Mouse (Mus musculus): ENCODE results near the gene Ccpg1.

Ccpg1 gene

DNA sequence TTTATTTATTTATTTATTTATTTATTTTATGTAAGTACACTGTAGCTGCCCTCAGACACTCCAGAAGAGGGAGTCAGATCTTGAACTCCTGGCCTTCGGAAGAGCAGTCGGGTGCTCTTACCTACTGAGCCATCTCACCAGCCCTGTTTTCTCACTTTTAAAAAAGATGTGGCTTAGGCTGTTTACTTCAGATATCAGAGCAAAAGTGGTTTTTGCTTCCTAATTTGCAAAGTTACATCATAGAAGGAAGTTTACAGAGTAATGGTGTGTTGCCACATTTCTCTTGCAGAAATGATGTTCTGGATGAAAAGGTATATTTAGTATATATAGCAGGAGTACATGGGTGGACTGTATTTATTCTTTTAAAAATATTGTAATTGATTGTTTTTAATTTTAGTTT lies 6.2 kb downstream of the Ccpg1 start:
- ATAC-seq (ENCODE audit: insufficient number of reproducible peaks, low FRiP score, low TSS enrichment), result no peak

DNA sequence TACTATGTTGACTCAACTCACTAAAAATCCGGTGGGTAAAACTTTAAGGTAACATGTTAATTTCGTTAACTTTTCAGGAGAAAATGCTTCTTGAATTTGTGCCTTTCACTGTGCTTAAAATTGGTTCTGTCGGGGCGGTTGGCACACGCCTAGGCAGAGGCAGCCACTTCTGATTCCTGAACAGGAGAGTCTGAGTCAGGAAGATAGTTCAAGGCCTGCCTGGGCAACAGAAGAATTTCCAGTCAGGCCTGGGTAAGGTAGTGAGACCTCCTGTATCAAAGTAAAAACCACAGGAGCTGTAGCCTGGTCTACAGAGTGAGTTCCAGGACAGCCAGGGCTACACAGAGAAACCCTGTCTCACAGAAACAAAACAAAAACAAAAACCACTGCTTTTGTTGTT lies 7.3 kb downstream of the Ccpg1 start:
- no peak for ATAC-seq (ENCODE audit: insufficient number of reproducible peaks, low FRiP score, low TSS enrichment)

DNA sequence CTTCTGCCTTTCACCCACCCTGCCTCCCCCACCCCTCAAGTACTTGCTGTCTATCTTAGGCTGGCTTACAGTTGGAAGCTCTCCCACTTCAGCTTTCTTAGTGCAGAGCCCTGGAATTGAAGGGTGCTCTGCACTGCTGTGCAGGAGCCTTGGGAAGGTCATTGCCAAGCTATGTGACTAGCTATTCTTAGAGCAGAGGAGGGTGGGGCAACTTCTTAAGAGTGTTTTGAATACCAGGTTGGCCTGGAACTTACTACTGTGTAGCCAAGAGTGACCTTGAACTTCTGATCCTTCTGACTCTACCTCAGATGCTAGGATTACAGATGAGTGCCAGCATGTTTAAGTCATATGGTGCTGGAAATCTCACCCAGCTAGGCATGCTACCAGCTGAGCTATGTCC lies 10.9 kb downstream of the Ccpg1 start:
- no peak for ATAC-seq (ENCODE audit: insufficient number of reproducible peaks, low FRiP score, low TSS enrichment)

DNA sequence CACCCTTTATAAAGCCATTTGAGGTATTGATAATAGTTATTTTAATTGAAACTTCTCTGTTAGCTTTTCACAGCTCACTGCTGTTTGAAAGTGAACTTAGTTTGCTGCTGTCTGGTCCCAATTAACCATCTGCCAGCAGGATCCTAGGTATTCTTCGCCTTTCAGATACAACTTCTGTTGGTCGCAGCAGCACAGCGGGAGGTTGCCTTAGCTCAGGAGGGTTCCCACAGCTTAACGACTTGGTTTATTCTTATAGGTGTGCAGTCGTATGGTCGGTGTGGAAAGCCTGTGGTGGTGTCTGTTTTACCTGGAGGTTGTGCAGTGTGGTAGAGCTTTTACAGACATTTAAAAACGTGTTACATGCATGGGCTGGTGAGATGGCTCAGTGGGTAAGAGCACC lies 11.6 kb downstream of the Ccpg1 start:
- ATAC-seq (ENCODE audit: insufficient number of reproducible peaks, low FRiP score, low TSS enrichment), result no peak

DNA sequence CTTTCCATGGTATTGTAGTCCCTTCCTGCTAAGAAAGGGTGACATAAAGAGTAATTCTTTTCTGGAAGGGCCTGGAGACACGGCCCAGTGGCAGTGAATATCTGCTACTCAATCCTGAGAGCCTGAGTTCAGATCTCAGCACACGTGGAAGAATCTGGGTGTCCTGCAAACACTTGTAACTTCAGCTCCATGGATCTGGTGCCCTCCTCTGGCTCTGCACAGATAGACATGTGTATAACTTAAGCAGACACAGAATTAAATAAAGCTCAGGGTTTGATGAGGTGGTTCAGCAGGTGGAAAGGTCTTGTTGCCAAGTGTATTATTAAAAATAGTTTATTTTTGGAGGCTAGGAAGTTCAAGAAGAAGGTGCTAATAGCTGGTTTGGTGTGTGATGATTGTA lies 15.3 kb downstream of the Ccpg1 start:
- ATAC-seq (ENCODE audit: insufficient number of reproducible peaks, low FRiP score, low TSS enrichment), result no peak

DNA sequence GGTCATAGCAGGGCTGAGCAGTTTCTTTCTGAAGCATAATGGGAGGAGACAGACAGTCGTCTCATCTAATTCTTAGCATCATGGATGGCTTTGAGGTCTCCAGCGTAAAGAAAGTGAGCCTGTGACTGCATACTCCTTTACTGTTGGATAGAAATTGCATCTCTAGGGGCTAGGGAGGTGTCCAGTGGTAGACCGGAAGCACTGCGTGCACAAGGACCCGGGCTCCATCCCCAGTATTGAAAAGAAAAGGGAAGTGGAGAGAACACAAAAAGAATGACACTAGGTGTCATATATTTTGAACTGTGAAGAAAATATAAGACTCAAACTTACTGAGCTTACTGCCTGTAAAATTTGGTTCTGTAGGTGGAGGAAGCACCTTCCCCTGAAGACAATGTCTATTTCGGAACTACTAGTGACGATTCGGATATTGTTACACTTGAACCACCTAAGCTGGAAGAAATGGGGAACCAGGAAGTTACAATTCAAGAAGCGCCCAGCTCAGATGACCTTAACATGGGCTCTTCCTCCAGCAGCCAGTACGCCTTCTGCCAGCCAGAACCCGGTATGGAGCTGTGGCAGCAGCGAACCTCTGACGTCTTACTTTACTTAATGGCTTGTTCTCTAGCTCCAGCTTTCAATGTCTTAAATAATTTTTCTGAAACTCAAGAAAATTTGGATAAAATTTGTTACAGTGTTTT lies 16.2 kb downstream of the Ccpg1 start:
- ATAC-seq (ENCODE audit: insufficient number of reproducible peaks, low FRiP score, low TSS enrichment), result no peak

DNA sequence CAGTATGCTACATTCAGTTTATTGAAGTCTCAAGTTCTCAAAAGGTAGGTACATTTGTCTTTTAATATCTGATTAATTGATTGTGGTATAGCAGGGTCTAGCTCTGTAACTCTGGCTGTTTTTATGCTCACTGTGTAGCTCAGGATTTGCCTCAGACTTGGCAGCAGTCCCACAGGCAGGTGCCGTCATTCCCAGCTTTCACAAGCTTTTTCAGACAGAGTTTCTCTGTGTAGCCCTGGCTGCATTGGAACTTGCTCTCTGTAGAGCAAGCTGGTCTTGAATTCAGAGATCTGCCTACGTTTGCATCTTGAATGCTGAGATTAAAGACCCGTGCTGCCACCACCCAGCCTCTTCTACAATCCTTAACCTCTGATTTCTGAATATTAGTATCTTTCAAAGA lies 16.9 kb downstream of the Ccpg1 start:
- ATAC-seq (ENCODE audit: insufficient number of reproducible peaks, low FRiP score, low TSS enrichment), result no peak

DNA sequence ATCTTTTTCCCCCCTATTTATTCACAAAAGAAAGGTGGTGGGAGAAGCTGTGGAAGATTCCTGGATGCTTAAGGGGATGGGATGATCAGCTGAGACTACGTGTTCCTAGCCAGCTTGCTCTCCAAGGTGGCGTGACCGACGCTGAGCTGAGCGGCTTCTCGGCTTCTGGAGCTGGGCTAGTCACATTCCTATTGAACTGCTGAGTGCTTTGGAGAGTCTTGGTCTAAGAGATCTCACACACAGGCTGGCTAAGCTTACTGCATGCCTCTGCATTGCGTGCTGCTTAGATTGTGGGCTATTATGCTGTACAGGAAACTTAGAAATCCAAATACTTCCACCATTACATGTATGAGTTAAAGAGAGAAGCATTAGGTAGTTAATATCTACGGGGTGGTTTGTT lies 18.8 kb downstream of the Ccpg1 start:
- ATAC-seq (ENCODE audit: insufficient number of reproducible peaks, low FRiP score, low TSS enrichment), result no peak

DNA sequence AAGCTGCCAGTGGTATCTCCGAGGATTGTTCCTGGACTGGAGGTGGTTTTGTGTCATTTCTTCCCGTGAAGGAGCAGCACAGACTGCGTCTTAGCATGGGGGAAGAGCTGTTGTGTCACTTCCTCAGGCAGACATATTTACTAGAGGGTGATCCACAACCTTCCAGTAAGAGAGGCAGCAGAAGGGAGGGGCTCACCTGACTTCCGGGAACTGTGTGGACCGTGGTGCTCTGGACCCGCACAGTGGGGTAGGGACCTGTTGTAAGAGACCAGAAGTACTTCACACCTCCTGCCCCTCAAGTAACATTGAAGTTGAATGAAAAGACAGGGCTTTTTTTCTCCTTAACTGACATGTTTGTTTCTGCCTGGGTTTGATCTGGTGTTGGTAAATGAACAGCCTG lies 19.9 kb downstream of the Ccpg1 start:
- no peak for ATAC-seq (ENCODE audit: insufficient number of reproducible peaks, low FRiP score, low TSS enrichment)

DNA sequence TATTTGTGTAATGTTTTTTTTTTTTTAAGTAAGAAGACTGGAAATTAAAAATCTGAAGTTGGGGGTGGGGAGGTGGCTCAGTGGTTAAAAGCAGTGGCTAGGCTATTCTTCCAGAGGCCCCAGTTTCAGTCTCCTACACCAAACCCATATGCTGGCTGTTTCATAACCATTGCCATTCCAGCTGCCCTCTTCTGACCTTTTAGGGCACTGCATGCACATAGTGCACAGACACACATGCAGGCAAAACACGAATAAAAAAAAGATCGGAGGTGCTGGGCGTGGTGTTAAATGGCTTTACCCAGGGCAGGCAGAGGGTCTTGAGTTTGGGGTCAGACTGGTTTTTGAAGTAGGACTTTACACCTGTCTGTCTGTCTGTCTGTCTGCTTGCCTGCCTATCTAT lies 20.9 kb downstream of the Ccpg1 start:
- ATAC-seq (ENCODE audit: insufficient number of reproducible peaks, low FRiP score, low TSS enrichment), result no peak

DNA sequence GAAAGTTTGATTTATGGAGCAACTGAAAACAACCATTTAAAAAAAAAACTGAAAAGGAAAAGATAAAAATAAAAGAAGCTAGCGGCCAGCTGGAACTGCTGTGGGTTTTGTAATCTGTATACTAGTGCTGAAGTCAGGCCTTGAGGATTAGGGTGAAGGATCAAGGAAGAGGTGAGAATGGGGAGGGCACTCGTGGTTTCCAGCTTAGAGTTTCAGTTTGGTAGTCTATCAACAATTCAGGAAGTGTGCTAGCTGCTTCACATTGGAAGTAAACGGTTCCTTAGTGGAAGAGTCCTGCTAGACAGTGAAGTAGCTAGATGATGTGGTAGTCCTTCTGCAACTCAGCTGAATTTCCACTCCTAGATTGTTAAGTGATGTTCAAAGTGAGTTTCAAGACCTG lies 23.2 kb downstream of the Ccpg1 start:
- no peak for ATAC-seq (ENCODE audit: insufficient number of reproducible peaks, low FRiP score, low TSS enrichment)

DNA sequence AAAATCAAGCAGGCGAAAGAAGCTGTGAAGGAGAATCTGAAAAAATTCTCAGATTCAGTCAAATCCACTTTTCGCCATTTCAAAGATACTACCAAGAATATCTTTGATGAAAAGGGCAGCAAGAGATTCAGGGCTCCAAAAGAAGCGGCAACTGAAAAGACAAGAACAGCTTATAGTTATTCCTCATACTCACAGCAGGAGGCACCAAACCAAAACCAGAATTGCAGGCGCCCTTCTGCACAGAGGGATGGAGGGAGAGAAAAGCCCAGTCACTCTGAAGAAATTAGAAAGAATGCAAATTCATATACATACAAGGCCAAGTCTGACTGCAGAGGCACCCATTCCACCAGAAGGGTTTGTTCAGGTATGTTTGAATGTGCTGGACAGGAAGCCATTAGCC lies 27.4 kb downstream of the Ccpg1 start:
- no peak for ATAC-seq (ENCODE audit: insufficient number of reproducible peaks, low FRiP score, low TSS enrichment)

DNA sequence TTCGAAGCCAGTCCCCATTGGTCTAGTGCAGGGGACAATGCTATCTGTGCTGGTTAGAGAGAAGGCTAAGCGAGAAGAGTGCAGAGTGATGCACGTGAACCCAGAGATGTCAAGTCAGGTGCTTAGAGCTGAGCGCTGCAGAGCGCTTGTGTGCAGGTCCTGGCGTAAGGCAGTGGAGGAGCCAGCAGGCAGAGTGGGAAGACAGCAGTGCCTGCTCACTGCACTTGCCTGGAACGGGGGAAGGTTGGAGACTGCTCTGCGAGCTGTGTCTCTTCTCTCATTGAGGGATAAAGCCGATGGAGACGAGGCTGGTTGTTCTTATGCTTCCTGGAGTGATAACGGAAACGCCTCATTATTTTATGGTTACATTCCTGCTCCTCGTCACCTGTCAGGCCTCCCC lies 29.5 kb downstream of the Ccpg1 start:
- no peak for ATAC-seq (ENCODE audit: insufficient number of reproducible peaks, low FRiP score, low TSS enrichment)

DNA sequence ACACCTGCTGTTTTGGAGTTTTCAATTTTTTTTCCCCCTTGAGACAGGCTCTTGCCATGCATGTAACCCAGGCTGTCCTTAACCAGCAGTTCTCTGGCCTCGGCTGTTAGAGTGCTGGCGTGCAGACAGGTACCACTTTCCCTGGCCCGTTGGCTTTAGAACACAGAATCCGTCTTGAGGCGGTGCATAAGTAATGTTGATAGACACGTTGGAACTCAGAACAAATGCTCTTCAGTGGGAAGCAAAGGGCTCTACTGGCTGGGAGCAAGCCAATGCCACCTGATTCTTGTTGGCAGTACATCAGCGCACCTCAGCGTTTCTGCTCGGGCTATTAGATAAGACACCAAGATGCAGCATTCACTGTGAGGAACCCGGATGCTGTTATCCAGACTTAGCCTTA lies 34.6 kb downstream of the Ccpg1 start:
- ATAC-seq (ENCODE audit: insufficient number of reproducible peaks, low FRiP score, low TSS enrichment), result no peak; the same call in 1 of the 2 replicates

DNA sequence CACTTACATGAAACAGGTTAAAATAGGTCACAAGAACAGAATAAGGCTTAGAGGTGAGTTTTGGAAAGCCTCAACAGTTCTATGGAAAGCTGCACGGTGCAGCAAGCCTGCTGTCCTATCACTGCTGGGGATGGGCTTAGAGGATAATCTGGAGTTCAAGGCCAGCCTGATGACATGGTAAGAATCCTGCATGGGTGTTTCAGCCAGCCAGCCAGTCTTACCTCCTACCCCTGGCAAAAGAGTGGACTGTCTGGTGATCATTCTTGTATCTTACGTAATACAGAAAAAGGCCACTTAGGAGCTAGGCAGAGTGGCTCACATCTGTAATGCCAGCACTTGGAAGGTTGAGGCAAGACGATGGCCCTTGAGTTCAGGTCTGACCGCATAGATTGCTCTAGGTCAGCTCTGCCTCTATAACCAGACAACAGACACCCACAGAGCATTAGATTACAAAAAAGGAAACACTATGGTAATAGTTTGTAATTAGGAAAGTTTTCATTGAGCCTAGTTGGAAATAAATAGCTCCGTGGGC lies 35.4 kb downstream of the Ccpg1 start:
- no peak for ATAC-seq (ENCODE audit: insufficient number of reproducible peaks, low FRiP score, low TSS enrichment)

DNA sequence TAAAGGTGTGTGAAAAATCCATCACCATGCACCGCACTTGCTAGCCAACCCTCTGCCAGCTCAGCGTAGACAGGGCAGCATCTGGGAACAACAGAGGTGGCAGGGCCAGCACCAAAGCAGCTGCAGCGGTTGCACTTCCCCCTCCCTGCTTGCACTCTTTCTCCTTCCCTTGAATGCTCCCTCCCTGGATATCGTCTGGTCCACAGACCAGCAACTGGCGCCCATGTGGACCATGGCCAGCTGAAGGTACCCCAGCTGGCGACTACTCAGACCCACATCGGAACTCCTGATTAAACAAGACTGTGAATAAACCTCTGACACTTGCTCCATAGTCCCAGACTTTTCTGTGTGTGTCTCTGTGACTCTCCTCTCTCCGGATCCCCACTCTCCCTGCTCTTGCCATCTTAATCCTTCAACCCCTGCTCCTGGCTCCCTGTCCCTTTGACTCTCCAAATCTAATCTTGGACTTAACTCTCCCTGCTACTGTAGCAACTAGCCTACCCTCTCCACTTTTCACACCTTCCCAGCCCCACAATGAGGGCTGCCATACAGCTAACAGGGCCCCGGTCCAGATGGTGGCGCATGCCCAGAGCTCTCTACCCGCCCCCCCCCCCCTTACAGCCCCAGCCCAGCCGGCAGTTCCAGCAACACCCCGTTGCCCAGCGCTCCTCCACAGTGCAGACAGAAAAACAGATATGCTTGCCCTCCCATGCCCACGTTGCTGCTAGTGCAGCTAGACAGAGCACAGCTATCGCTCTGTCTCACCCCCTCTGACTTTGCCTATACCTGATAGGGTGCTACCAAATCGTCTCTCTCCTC lies 40.8 kb downstream of the Ccpg1 start:
- ATAC-seq (ENCODE audit: insufficient number of reproducible peaks, low FRiP score, low TSS enrichment), result 0 out of 2 replicates have a peak, but pooled peaks have one; percentile 26

DNA sequence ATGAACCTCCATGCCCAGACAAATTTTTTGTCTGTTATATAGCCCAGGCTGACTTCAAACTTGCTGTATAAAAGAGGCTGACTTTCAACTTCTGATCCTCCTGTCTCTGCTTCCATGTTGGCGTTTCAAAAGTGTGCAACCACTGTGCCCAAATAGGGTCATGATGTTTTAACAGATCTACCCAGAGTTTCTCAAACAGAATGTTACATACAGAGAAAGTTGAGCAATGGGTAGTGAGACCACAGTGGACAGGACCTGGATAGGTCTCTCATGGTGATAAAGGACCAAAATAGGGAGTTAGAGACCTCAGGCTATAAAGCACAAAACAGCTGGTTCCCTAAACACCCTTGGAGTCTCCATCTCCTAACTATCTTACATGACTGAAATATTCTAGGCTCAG lies 45.2 kb downstream of the Ccpg1 start:
- no peak for ATAC-seq (ENCODE audit: insufficient number of reproducible peaks, low FRiP score, low TSS enrichment)

DNA sequence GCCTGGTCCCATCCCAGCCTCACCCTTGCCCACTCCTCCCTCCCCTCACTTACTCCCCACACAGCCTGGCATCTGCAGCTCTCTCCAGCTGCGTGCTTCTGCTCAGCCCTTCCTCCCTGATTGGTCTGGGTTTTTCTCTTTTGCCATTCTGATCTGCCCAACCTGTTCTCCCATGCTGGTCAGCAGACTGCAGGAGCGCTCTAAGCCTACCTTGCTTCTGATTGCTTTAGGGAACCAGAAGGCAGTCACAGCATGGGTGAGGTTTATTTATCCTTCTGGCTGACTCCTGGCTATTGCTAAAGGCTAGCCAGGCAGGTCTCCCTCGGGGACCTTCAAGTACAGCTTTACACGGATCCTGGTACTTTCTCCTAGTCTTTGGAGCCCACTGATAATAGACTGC lies 46.2 kb downstream of the Ccpg1 start:
- peak; percentile 76; the same call in 1 of the 2 replicates for ATAC-seq (ENCODE audit: insufficient number of reproducible peaks, low FRiP score, low TSS enrichment)

DNA sequence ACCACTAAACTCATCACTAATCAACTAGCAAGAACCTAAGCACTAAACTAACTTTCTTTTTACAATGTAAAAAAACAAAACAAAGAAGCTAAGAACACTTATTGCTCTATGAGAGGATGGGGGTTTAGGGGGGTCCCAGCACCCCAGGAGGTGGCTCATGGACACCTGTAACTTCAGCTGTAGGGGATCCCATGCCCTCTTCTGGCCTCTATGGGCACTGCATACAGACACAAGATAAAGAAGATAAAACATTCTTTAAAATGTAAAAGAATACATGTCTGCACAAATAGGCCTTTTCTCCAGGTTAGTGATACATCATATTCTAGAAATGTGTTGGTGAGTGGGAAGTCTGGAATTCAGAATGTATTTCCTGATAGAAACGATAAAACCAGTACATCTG lies 48.2 kb downstream of the Ccpg1 start:
- no peak for ATAC-seq (ENCODE audit: insufficient number of reproducible peaks, low FRiP score, low TSS enrichment)

DNA sequence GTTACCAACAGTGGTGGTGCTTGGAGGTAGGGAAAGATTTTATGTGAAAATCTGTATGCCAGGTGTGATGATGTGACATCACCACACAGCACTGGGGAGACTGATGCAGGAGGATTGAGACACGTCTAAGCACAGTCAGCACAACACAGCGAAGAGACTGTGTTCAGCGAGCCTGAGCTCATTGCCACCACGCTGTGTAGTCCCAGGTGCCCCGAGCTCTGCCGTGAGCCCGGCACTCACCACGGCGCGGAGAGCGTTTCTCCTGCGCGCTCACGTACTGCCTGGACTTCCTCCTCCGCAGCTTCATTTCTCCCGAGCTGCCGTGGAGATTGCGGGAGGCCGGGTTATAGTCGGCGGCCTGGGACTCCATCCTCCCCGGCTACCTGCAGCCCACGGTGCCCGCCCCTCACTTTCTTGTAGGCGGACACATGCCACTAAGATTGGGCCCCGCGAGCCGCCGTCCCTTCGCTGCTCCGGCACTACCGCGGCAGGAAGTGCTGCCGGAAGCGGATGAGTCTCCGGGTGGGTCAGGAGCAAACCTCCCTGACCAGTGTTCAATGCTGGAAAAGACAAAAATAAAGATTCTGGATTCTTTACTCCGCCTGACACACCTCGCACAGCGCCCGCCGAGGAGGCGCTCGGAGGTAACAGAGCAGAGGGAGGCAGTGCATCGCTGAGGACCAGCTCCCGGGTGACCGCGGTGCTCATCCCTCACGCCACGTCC lies 54.2 kb downstream of the Ccpg1 start:
- peak; percentile 74 for ATAC-seq (ENCODE audit: insufficient number of reproducible peaks, low FRiP score, low TSS enrichment)

DNA sequence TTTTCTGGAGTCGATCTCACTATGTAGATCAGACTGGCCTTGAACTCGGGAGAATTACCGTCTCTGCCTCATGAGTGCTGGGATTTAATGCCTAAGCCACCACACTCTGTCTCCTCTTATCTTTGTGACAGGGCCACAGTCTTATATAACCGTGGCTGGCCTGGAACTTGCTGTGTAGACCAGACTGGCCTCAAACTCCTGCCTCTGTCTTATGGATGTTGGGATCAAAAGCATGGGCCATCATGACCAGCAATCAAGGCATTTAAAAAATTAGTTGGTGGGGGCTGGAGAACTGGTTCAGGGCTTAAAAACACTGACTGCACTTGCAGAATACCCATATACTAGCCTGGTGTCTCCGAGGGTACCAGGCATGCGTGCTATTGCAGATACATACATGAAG lies 54.9 kb downstream of the Ccpg1 start, which contains the start of gene Pigb:
Gene Pigb, minus strand, starts transcription at position 299 of the 400 bp plus-strand sequence.
- ATAC-seq (ENCODE audit: insufficient number of reproducible peaks, low FRiP score, low TSS enrichment), result no peak

Measured in cerebellum, adult (tissue).